Comparison of ENCODE assay signal across 12 mouse cellular contexts in the genomic region with DNA sequence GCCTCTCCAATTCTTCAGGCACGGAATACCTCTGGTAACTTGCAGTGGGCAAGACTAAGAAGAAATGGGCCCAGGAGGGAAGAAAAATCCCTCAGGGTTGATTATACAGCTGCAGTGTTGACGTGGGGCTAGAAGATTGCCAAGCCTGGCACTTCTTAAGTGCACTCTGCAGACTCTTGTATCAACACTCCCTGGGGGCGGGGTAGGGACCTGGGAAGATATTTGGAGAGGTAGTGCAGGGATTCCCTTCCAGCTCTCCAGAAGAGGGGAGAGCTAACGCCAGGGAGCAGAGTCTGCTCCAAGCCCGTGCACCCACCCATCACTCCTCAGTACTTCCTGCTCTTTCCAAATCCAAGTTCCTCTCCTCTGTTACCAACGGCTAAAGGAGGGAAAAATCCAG.
DNase-seq lines count a peak whose midpoint lies in the region; ATAC-seq lines count a peak whose summit lies in the region.
"Had no signal": no experiment of that assay in that cellular context is flagged by ENCODE, and none has a peak within 500 bp of the region (broad histone marks: within the 10 kb centered on the region; RNA-seq: fewer than 3 reads in every experiment).

No protein-coding gene starts in this region.

- 22% methylated on average over 6 of the region's 6 CpGs for WGBS in heart, embryonic 15.5 days

- H3K4me2 ChIP-seq in heart, embryonic 15.5 days: 0 out of 2 replicates have a peak overlapping the region, but pooled peaks have one; percentile 6
- H3K4me2 ChIP-seq: midbrain, embryonic 13.5 days had no signal

- DNase-seq in heart, adult 11 months: peak; percentile 91
- DNase-seq in heart, adult 8-10 months (ENCODE audit: low spot score): no peak
- peak; percentile 17 for DNase-seq in fibroblast of lung, adult 2 months (ENCODE audit: low read depth)
- peak; percentile 21 for DNase-seq in lung, postnatal 36 days
- DNase-seq in frontal cortex, postnatal 36 days (ENCODE audit: low spot score in 2 of 2): no peak
- no peak for DNase-seq in ovary, postnatal 14 days (ENCODE audit: low spot score)
- DNase-seq: cerebellum, adult 18-20 months; right cerebral cortex, postnatal 4 days had no signal

- ATAC-seq in heart, embryonic 15.5 days (replicated peaks; ENCODE audit: insufficient number of reproducible peaks, insufficient read depth, low FRiP score, low read depth): peak; percentile 66; the same call in 1 of the 2 replicates
- ATAC-seq: midbrain, embryonic 13.5 days had no signal

- no peak overlapping the region for H3K27ac ChIP-seq in heart, embryonic 15.5 days
- H3K27ac ChIP-seq: kidney, postnatal 0 days; macrophage; midbrain, embryonic 13.5 days had no signal

- H3K4me3 ChIP-seq in heart, embryonic 15.5 days: no peak overlapping the region
- H3K4me3 ChIP-seq: midbrain, embryonic 13.5 days had no signal

- H3K4me1 ChIP-seq in heart, embryonic 15.5 days (replicated peaks): peaks cover 22% of the 10 kb centered on the region

- no peaks in the 10 kb centered on the region for H3K36me3 ChIP-seq in heart, embryonic 15.5 days
- H3K36me3 ChIP-seq: midbrain, embryonic 13.5 days had no signal

- no peaks in the 10 kb centered on the region for H3K27me3 ChIP-seq in heart, embryonic 15.5 days
- H3K27me3 ChIP-seq: midbrain, embryonic 13.5 days had no signal

- H3K9ac ChIP-seq in heart, embryonic 15.5 days: no peak overlapping the region
- H3K9ac ChIP-seq: midbrain, embryonic 13.5 days had no signal

- H3K9me3 ChIP-seq in heart, embryonic 15.5 days (replicated peaks): no peaks in the 10 kb centered on the region
- H3K9me3 ChIP-seq: midbrain, embryonic 13.5 days had no signal

Comparison
In these comparisons a context has a peak if more than half of its experiments do, and no peak if none do; other contexts are left out.
1. DNase-seq: peak in heart, adult 11 months (single experiment), fibroblast of lung, adult 2 months (single experiment) and lung, postnatal 36 days (single experiment); none in heart, adult 8-10 months (single experiment), frontal cortex, postnatal 36 days (0 of 2) and ovary, postnatal 14 days (single experiment).